Mouse (Mus musculus) cerebellum, adult (tissue): ENCODE data around the gene 2010111I01Rik.

Experiments used
- ATAC-seq: cut with Nextera tagmentation; 2 replicates; pipeline ENCODE4 v1.9.2; 2017; ENCODE audit warnings: mild to moderate bottlenecking, moderate library complexity, mixed read lengths; ENCODE audit not compliant: insufficient number of reproducible peaks, low FRiP score, low TSS enrichment

The 2010111I01Rik gene

GRCm38 (mm10) chr13:63184946-63185345 lies 220.3 kb downstream of the 2010111I01Rik start:
- no peak for ATAC-seq

- no peak for ATAC-seq
Observed at GRCm38 (mm10) chr13:63186217-63186616, 221.5 kb downstream of the 2010111I01Rik start.

- ATAC-seq: no peak
Observed at GRCm38 (mm10) chr13:63186642-63187041, 221.9 kb downstream of the 2010111I01Rik start.

GRCm38 (mm10) chr13:63187145-63188143 lies 222.8 kb downstream of the 2010111I01Rik start:
- ATAC-seq: no peak

- no peak for ATAC-seq
Observed at GRCm38 (mm10) chr13:63188306-63188705, 223.6 kb downstream of the 2010111I01Rik start.

GRCm38 (mm10) chr13:63188811-63189210 lies 224.1 kb downstream of the 2010111I01Rik start:
- no peak for ATAC-seq

GRCm38 (mm10) chr13:63193423-63193822 lies 228.7 kb downstream of the 2010111I01Rik start:
- ATAC-seq: no peak

GRCm38 (mm10) chr13:63198038-63198437 lies 233.3 kb downstream of the 2010111I01Rik start:
- ATAC-seq: no peak

GRCm38 (mm10) chr13:63199588-63199987 lies 234.9 kb downstream of the 2010111I01Rik start:
- ATAC-seq: 0 out of 2 replicates have a peak, but pooled peaks have one; percentile 31

GRCm38 (mm10) chr13:63203502-63204278 lies 239.0 kb downstream of the 2010111I01Rik start:
- no peak for ATAC-seq

- no peak for ATAC-seq
Observed at GRCm38 (mm10) chr13:63205750-63206149, 241.1 kb downstream of the 2010111I01Rik start.

GRCm38 (mm10) chr13:63206396-63206795 lies 241.7 kb downstream of the 2010111I01Rik start:
- no peak for ATAC-seq

- ATAC-seq: no peak
Observed at GRCm38 (mm10) chr13:63216537-63216936, 251.8 kb downstream of the 2010111I01Rik start.

- no peak for ATAC-seq
Observed at GRCm38 (mm10) chr13:63223026-63223770, 258.5 kb downstream of the 2010111I01Rik start.

GRCm38 (mm10) chr13:63225796-63226583 lies 261.3 kb downstream of the 2010111I01Rik start:
- no peak for ATAC-seq

GRCm38 (mm10) chr13:63227785-63228184 lies 263.1 kb downstream of the 2010111I01Rik start:
- no peak for ATAC-seq

- ATAC-seq: no peak
Observed at GRCm38 (mm10) chr13:63230955-63231701, 266.4 kb downstream of the 2010111I01Rik start.

- no peak for ATAC-seq
Observed at GRCm38 (mm10) chr13:63231702-63232070, 267.0 kb downstream of the 2010111I01Rik start.

- ATAC-seq: no peak
Observed at GRCm38 (mm10) chr13:63232558-63232957, 267.9 kb downstream of the 2010111I01Rik start.
